Mouse (Mus musculus) CH12.LX (cell line): Measurements from ENCODE around the gene Cadm1. TPM values are rescaled to one million over a fixed set of nuclear protein-coding genes. Genes with fewer than 3 reads are reported as not detected.

ENCODE experiments used
- DNase-seq: peaks from one replicate; pipeline ENCODE4 v3.0.0-alpha.2; 2013; ENCODE audit errors: extremely low read depth
- H3K27ac ChIP-seq: 2 replicates; pipeline ENCODE4 v1.5.1; 2012; ENCODE audit warnings: low read depth, mild to moderate bottlenecking, control low read depth, moderate library complexity; ENCODE audit not compliant: insufficient read depth
- H3K27me3 ChIP-seq: replicated peaks from 2 replicates; pipeline ENCODE3; 2012; ENCODE audit warnings: inconsistent platforms
- H3K36me3 ChIP-seq, 2 experiments: replicated peaks in 1 of 2; 2 replicates each; pipeline versions ENCODE3 to v1.6.1; 2012; ENCODE audit warnings: inconsistent platforms in 1 of 2, low read length in 1 of 2, mild to moderate bottlenecking in 1 of 2, mixed read lengths in 1 of 2, moderate library complexity in 1 of 2; ENCODE audit not compliant: control insufficient read depth in 1 of 2, insufficient read depth in 1 of 2
- H3K4me1 ChIP-seq, 2 experiments: 2 replicates each; pipeline ENCODE4 v1.6.1; 2012; ENCODE audit warnings: inconsistent platforms in 1 of 2, moderate library complexity in 1 of 2; ENCODE audit not compliant: insufficient read depth in 2 of 2, control insufficient read depth in 1 of 2
- H3K4me2 ChIP-seq: 2 replicates; pipeline ENCODE4 v1.6.1; 2012; ENCODE audit warnings: low read depth, mild to moderate bottlenecking, control low read depth; ENCODE audit not compliant: poor library complexity, insufficient read depth, severe bottlenecking
- H3K4me3 ChIP-seq, 3 experiments: fragments of 150-350 bp in 1 of 3; sonication (generic) in 1 of 3; replicated peaks in 1 of 3; 2 replicates each; pipeline versions ENCODE3 to v1.5.1; 2011 to 2012; ENCODE audit warnings: low read depth in 2 of 3, low read length in 2 of 3, mild to moderate bottlenecking in 2 of 3, moderate library complexity in 2 of 3, control low read depth in 1 of 3, improper control_type of control experiment in 1 of 3, inconsistent platforms in 1 of 3, mixed read lengths in 1 of 3; ENCODE audit not compliant: poor library complexity in 1 of 3
- H3K79me2 ChIP-seq: replicated peaks from 2 replicates; pipeline ENCODE4 v1.6.1; 2012; ENCODE audit warnings: mild to moderate bottlenecking, moderate library complexity; ENCODE audit not compliant: control insufficient read depth, poor library complexity, insufficient read depth, severe bottlenecking; ENCODE audit errors: extremely low read depth
- H3K9ac ChIP-seq: 2 replicates; pipeline ENCODE4 v1.6.1; 2012; ENCODE audit warnings: low read depth, mild to moderate bottlenecking, control low read depth, moderate library complexity; ENCODE audit not compliant: insufficient read depth
- H3K9me3 ChIP-seq: replicated peaks from 2 replicates; pipeline ENCODE3; 2012; ENCODE audit warnings: low read length, inconsistent platforms, mixed read lengths
- BHLHE40 ChIP-seq: IDR thresholded peaks from 2 replicates; pipeline ENCODE4 v1.6.1; 2011; ENCODE audit warnings: mild to moderate bottlenecking, low read depth, low read length, improper control_type of control experiment
- CHD1 ChIP-seq: IDR thresholded peaks from 2 replicates; pipeline ENCODE4 v1.6.1; 2012; ENCODE audit warnings: low read depth, low read length, improper control_type of control experiment, inconsistent platforms
- CTCF ChIP-seq, 2 experiments: IDR thresholded peaks in 1 of 2; conservative IDR thresholded peaks in 1 of 2; 2 replicates each; pipeline ENCODE4 v1.5.1; 2011 to 2012; ENCODE audit warnings: low read depth in 2 of 2, low read length in 2 of 2, improper control_type of control experiment in 1 of 2, inconsistent platforms in 1 of 2, mild to moderate bottlenecking in 1 of 2, moderate library complexity in 1 of 2
- E2F4 ChIP-seq: IDR thresholded peaks from 2 replicates; pipeline ENCODE4 v1.6.1; 2011; ENCODE audit warnings: low read depth, low read length, improper control_type of control experiment; ENCODE audit not compliant: insufficient replicate concordance
- ELF1 ChIP-seq: IDR thresholded peaks from 2 replicates; pipeline ENCODE4 v1.6.1; 2014; ENCODE audit warnings: low read depth, mild to moderate bottlenecking, inconsistent platforms, low read length, improper control_type of control experiment
- ETS1 ChIP-seq: conservative IDR thresholded peaks from 2 replicates; pipeline ENCODE4 v1.6.1; 2012; ENCODE audit warnings: low read depth, mild to moderate bottlenecking, inconsistent platforms, low read length, improper control_type of control experiment, moderate library complexity
- HCFC1 ChIP-seq: IDR thresholded peaks from 2 replicates; pipeline ENCODE4 v1.6.1; 2012; ENCODE audit warnings: low read depth, mild to moderate bottlenecking, inconsistent platforms, low read length, improper control_type of control experiment
- JUND ChIP-seq: conservative IDR thresholded peaks from 2 replicates; pipeline ENCODE4 v1.6.1; 2011; ENCODE audit warnings: low read depth, low read length, improper control_type of control experiment
- MAFK ChIP-seq: IDR thresholded peaks from 2 replicates; pipeline ENCODE4 v1.6.1; 2011; ENCODE audit warnings: low read length, improper control_type of control experiment; ENCODE audit not compliant: insufficient replicate concordance
- MYC ChIP-seq: IDR thresholded peaks from 2 replicates; pipeline ENCODE4 v1.6.1; 2011; ENCODE audit warnings: low read depth, mild to moderate bottlenecking, improper control_type of control experiment, low read length
- NELFE ChIP-seq: IDR thresholded peaks from 2 replicates; pipeline ENCODE4 v1.6.1; 2011; ENCODE audit warnings: low read depth, low read length, improper control_type of control experiment
- NRF1 ChIP-seq: IDR thresholded peaks from 2 replicates; pipeline ENCODE4 v1.6.1; 2014; ENCODE audit warnings: low read depth, mild to moderate bottlenecking, inconsistent platforms, low read length, improper control_type of control experiment, moderate library complexity
- PAX5 ChIP-seq: IDR thresholded peaks from 2 replicates; pipeline ENCODE4 v1.6.1; 2012; ENCODE audit warnings: low read length, inconsistent platforms, mixed read lengths
- RAD21 ChIP-seq: IDR thresholded peaks from 2 replicates; pipeline ENCODE4 v1.6.1; 2011; ENCODE audit warnings: low read depth, mild to moderate bottlenecking, low read length, improper control_type of control experiment, moderate library complexity
- SIN3A ChIP-seq: IDR thresholded peaks from 2 replicates; pipeline ENCODE4 v1.6.1; 2012; ENCODE audit warnings: low read length, improper control_type of control experiment, inconsistent platforms
- TBP ChIP-seq: conservative IDR thresholded peaks from 2 replicates; pipeline ENCODE4 v1.6.1; 2011; ENCODE audit warnings: low read depth, low read length, improper control_type of control experiment
- TCF12 ChIP-seq: IDR thresholded peaks from 2 replicates; pipeline ENCODE4 v1.6.1; 2014; ENCODE audit warnings: low read depth, mild to moderate bottlenecking, inconsistent platforms, low read length, improper control_type of control experiment
- USF2 ChIP-seq: conservative IDR thresholded peaks from 2 replicates; pipeline ENCODE4 v1.6.1; 2011; ENCODE audit warnings: low read depth, low read length, improper control_type of control experiment
- ZC3H11A ChIP-seq: IDR thresholded peaks from 2 replicates; pipeline ENCODE4 v1.6.1; 2012; ENCODE audit warnings: low read depth, mild to moderate bottlenecking, inconsistent platforms, low read length, improper control_type of control experiment
- dilution Hi-C: fragments of 300-500 bp; cut with MboI; formaldehyde crosslinking; loops from 2 replicates; pipeline ENCODE4 v1.14.3; 2020; ENCODE audit warnings: low sequenced_read_pairs; ENCODE audit not compliant: extremely low pct_unique_long_range_greater_than_20kb, extremely low pct_ligation_motif_present
- in situ Hi-C: fragments of 300-500 bp; cut with MboI; formaldehyde crosslinking; loops from 3 replicates; pipeline ENCODE4 v1.14.3; 2019; ENCODE audit warnings: low sequenced_read_pairs, low pct_ligation_motif_present, low pct_unique_long_range_greater_than_20kb, mixed read lengths
- polyA plus RNA-seq: library from polyadenylated mRNA; unstranded; fragments of >175 nt; gene quantifications from 2 replicates; pipeline ENCODE4 v1.2.1, GENCODE M21; 2012; ENCODE audit warnings: low read depth; ENCODE audit not compliant: insufficient read length
- total RNA-seq, 2 experiments: library from RNA; depleted of rRNA; stranded (reverse); fragments of 300-350 nt in 1 of 2; fragments of >200 nt in 1 of 2; gene quantifications; 2 replicates each; pipeline ENCODE4 v1.2.3; 2012 to 2014

The Cadm1 gene
- total and polyA plus RNA-seq, 3 experiments, result not detected

GRCm38 (mm10) chr9:47527741-47528140, 2.2 kb upstream of the Cadm1 start:
- H3K9ac ChIP-seq, result no peak overlapping the region
- no peak overlapping the region for H3K27ac ChIP-seq
- H3K36me3 ChIP-seq, result no peaks in the 10 kb centered on the region
- H3K4me1 ChIP-seq, result no peaks in the 10 kb centered on the region
- no peak overlapping the region for H3K4me3 ChIP-seq
- in situ Hi-C loops (no loop called here), dilution Hi-C loops (no loop called here)
- H3K4me2 ChIP-seq, result no peak overlapping the region
- TF ChIP-seq USF2 (no peak), CHD1 (no peak), RAD21 (no peak), MYC (no peak), E2F4 (no peak), ETS1 (no peak)
- no peaks in the 10 kb centered on the region for H3K27me3 ChIP-seq
- no peaks in the 10 kb centered on the region for H3K79me2 ChIP-seq
- H3K9me3 ChIP-seq, result peaks cover 62% of the 10 kb centered on the region
- DNase-seq, result no peak

- no peak for DNase-seq
- dilution Hi-C loops (no loop called here), in situ Hi-C loops (no loop called here)
- peaks cover 69% of the 10 kb centered on the region for H3K9me3 ChIP-seq
- no peak overlapping the region for H3K4me2 ChIP-seq
- no peak for TF ChIP-seq RAD21
- TF ChIP-seq TBP, result no peak
- TF ChIP-seq MAFK, result no peak
- TF ChIP-seq JUND, result no peak
- TF ChIP-seq MYC, result no peak
- TF ChIP-seq USF2, result no peak
- no peak for TF ChIP-seq TCF12
- TF ChIP-seq ELF1, result no peak
- TF ChIP-seq BHLHE40, result no peak
- no peak for TF ChIP-seq PAX5
- no peak for TF ChIP-seq NRF1
- no peak for TF ChIP-seq HCFC1
- TF ChIP-seq E2F4, result no peak
- no peak for TF ChIP-seq ZC3H11A
- no peak for TF ChIP-seq NELFE
- TF ChIP-seq CTCF (conservative IDR thresholded peaks at IDR 0.05 in 1 of 2, IDR thresholded peaks at IDR 0.05 in 1 of 2; ENCODE audit: low read depth in 2 of 2, low read length in 2 of 2), result no peak
- no peak for TF ChIP-seq SIN3A
- no peaks in the 10 kb centered on the region for H3K36me3 ChIP-seq
- no peaks in the 10 kb centered on the region for H3K79me2 ChIP-seq
- no peak overlapping the region for H3K4me3 ChIP-seq
- no peaks in the 10 kb centered on the region for H3K4me1 ChIP-seq
- no peaks in the 10 kb centered on the region for H3K27me3 ChIP-seq
- H3K9ac ChIP-seq, result no peak overlapping the region
- H3K27ac ChIP-seq, result no peak overlapping the region
Measured at GRCm38 (mm10) chr9:47529182-47529581, 791 bp upstream of the Cadm1 start.
